Mouse (Mus musculus): ENCODE data around the gene Nosip. TPM values are rescaled to one million over a fixed set of nuclear protein-coding genes. Genes with fewer than 3 reads are reported as not detected.

Nosip gene
- total RNA-seq, 2 experiments from 2014 or later = 46.3 to 54.2 TPM

DNA sequence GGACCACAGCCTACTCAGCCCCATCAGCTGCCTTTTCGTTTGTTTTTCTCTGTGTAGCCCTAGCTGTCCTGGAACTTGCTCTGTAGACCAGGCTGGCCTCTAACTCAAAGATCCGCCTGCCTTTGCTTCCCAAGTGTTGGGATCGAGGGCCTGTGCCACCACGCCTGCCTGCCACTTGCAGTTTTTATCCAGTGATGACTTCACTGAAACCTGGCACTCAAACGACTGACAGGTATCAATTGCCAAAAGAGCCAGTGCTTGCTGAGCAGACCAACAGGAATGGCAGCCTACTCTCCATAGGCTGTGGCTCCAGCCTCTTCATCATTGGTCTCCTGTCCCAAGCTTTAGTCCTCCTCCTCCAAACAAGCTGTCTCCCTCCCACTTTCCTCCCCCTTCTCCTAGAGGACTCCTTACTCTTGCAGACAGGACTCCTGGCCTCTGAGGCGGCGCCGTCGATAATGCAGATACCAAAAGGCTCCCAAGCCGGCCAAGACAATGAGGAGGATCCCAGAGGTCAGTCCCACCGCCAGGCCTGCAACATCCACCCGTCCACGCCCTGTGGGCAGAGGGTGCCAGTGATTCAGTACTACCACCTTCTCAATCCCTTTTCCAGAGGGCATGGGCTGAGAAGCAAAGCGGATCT lies 5.8 kb upstream of the Nosip start:
- ATAC-seq (ENCODE audit: poor library complexity, severe bottlenecking) = no peak

DNA sequence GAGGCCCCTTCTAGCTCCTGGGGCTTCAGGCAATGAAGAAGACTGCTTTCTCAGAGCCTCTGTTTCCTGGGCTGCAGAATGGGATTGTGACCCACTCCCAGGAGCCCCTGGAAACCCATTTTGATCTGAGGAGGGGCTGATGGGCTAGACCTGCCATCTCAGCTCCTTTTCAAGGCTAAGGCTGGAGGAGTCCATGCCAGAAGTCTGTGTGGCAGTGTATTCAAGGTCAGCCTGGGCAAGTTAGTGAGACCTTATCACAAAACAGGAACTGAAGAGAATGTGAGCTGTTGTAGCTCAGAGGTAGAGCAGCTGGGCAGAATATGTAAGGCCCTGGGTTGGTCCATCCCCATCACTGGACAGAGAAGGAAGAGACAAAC lies 5.3 kb upstream of the Nosip start:
- ATAC-seq (ENCODE audit: poor library complexity, severe bottlenecking) = no peak

DNA sequence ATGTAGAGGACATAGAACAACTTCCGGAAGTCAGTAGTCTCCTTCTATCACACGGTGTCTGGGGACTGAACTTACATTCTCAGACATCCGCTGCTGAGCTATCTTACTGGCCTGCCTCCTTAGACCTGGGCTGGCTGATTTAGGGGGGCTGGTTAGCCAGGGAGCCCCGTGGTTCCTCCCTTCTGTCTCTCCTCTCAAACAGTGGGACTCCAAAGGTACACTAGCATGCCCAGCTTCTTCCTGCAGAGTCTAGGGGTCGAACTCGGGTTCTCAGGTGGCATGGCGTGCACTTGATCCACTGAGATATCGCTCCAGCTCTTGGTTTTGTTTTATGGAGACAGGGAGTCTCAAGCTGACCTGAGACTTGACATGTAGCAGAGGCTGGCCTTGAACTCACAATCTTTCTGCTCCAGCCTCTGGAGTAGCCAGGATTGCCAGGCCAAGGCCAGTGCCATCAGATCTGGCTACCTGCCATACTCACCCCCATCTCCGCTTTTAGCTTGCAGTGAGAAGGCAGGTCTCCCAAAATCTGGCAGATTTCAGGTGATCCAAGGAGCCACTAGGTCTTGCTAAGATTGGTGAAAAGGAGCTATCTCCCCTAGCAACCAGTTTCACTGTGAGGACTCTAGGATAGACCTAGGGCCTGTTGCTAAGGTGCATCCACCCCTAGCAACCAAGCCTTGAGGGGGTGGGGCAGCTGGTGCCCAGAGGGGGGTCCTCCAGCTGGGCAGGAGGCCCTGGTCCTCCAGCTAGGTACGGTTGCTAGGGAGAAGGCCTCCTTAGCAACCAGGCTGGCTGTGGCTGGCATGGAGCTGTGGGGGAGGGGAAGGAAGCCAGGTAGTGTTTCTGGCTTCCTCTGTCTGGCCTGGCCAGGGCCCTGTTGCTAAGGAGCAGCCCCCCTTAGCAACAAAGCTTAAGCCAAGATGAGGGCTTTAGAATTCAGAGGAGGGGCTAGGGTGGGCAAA lies 3.3 kb upstream of the Nosip start:
- no peak for ATAC-seq (ENCODE audit: poor library complexity, severe bottlenecking)

DNA sequence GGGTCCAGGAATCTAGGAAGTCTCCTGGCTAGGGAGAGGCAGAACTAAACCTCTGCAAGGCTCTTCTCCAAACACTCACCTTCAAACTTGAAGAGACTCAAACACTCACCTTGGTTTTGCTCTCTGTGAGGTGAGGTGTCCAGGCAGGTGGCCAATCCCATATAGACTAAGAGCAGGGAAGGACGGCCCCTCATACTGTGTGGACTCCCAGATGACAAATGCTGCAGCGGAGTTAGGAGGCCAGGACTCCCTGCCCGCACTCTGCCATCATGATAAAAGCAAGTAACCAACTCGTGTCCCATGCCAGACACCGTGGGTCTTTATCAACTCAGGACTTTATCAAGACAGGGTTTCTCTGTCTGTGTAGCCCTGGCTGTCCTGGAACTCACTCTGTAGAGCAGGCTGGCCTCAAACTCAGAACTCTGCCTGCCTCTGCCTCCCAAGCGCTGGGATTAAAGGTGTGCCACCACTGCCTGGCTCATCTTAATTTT lies 1.6 kb upstream of the Nosip start:
- ATAC-seq (ENCODE audit: poor library complexity, severe bottlenecking) = no peak

DNA sequence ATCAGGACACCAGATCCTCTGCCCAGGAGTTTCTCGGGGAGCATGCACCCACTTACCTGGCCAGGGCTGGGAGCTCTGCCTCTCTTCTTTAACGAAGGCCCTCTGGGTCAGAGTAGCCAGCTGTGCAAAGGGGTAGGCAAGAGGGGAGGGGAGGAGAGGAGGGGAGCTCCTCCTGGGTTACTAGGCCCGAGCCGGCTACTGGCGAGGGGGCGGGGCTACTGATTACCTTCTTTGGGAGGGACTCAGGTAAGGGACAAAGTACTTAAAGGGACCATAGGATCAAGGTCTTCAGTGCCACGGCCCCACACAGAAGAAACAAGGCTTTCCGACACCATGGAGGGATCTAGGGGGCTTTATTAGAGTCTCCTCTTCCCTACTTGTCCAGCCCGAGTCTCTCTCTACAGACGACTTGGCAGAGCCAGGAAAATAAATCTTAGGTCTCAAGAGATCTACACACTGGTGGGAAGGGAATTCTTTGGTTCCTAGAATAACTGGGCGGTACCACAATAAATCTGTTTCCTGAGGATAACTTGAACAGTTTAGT lies 625 bp upstream of the Nosip start:
- no peak for ATAC-seq (ENCODE audit: poor library complexity, severe bottlenecking)

DNA sequence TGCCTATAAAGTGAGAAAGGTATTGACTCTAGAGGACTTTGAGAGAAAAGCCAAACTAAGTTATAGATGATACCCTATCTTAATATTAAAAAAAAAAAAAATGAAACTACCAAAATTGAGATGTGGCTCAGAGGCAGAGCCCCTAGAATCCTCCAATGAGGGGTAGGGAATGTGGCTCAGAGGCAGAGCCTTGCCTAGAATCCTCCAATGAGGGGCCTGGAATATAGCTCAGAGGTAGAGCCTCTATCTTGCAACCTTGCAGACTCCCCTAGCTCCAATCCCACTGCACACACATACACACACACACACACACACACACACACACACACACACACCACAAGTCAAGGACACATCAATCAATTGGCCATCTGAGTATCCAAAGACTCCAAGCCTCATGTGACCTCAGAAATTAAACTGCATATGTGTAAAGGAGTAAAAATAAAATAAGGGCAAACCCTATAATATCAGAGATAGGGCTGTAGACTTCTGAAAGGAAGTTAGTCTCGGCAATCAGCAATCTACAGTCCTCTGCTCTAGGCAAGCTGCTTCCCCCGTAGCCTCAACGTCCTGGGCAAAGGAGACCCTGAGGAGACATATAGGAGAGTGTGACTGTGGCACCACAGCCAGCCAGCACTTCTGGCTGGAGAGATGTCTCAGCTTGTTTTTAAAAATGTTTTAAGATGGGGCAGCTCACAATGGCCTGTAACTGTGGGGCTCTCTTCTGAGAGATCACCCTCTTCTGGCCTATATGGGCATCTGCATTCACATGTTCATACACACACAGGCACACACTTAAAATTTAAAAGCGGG lies 5.2 kb downstream of the Nosip start:
- ATAC-seq (ENCODE audit: poor library complexity, severe bottlenecking) = peak; percentile 24; the same call in 1 of the 2 replicates

DNA sequence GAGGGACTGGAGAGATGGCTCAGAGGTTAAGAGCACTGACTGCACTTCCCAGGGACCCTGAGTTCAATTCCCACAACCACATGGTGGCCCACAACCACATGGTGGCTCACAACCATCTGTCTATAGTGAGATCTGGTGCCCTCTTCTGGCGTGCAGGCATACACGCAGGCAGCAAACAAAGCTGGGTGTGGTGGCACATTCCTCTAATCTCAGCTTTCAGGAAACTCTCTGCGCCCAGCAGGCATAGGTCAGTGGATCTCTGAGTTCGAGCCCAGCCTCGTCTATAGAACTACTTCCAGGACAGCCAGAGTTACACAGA lies 5.7 kb downstream of the Nosip start:
- ATAC-seq (ENCODE audit: poor library complexity, severe bottlenecking) = peak; percentile 74

DNA sequence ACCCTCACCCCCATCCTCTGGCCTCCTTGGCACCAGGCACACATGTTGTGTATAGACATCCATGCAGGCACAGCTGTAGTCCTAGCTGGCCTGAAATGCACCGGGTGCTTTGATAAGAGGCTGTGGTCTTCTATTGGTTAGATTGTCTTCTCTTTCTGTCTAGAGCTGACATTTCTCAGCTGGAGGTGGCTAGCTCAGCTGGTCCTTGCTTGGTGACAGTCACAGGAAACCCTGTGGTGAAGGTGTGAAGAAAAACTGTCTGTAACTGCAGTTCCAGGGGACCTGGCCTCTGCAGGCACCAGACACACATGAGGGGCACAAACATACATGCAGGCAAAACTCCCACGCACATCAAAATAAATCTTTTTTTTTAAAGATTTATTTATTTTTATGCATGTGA lies 7.4 kb downstream of the Nosip start:
- ATAC-seq (ENCODE audit: poor library complexity, severe bottlenecking) = peak; percentile 46; the same call in 1 of the 2 replicates

DNA sequence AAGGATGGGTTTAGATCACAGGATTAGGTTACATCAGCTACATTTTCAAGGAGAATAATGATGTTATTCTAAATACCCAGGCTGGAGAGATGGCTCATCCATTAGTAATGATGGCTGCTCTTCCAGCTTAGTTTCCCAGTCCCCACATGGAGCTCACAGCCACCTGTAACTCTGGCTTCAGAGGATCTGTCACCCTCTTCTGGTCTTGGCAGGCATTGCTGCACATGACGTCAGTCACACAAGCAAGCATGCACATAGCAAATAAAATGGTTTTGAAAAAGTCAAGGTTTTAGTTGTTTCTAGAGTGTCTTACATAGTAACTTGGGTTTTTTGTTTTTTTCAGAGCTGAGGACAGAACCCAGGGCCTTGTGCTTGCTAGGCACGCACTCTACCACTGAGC lies 10.0 kb downstream of the Nosip start:
- no peak for ATAC-seq (ENCODE audit: poor library complexity, severe bottlenecking)

DNA sequence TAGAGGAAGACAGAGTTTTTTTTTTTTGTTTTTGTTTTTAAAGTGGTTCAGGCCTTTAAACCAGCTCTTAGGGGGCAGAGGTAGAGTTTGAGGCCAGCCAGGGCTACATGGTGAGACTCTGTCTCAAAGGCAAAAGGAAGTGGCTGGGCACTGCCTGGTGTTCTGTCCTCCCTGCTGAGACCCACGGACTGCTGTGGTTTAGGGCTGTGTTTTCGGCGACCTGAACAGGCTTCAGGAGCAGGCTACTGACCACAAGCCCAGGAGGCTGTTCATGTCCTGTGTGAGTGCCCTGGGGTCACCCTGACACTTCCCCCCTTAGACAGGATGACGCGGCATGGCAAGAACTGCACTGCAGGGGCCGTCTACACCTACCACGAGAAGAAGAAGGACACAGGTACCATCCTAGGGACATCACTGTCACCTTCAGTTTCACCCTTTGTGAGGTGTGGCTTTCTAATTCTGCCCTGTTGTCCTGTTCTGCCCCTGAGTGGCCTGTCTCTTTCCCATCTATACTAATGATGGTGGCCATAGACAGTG lies 11.0 kb downstream of the Nosip start:
- ATAC-seq (ENCODE audit: poor library complexity, severe bottlenecking) = 0 out of 2 replicates have a peak, but pooled peaks have one; percentile 29

DNA sequence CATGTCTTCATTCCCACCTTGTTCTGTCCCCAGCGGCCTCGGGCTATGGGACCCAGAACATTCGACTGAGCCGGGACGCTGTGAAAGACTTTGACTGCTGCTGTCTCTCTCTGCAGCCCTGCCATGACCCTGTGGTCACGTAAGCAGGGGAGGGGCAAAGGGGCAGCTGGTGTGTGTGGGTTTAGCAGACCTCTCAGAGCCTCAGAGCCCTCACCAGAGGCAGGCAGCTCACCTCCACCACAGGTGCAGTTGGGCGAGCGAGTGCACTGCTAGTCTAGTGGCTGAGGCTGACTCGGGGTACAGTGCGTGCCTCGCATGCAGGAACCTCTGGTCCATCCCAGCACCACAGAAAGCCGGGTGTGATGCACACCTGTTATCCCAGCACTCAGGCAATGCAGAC lies 11.7 kb downstream of the Nosip start:
- ATAC-seq (ENCODE audit: poor library complexity, severe bottlenecking) = no peak

DNA sequence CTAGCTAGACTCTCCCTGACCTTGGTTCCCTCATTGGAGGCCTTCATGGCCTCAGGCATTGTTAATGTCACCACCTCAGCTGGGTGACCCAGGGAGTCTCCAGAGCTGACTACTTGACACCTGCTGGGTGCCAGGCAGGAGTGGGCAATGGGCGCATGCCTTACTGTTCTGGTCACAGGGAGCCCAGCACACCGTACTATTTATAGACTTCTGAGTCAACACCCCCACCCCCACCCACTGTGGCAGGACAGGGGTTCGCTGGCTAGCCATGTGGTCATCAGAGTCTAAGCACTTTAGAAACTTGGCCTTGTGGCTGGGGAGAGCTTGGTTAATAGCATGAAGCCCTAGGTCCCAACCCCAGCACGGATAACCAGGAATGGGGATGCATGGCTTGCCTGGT lies 13.2 kb downstream of the Nosip start:
- ATAC-seq (ENCODE audit: poor library complexity, severe bottlenecking) = no peak

DNA sequence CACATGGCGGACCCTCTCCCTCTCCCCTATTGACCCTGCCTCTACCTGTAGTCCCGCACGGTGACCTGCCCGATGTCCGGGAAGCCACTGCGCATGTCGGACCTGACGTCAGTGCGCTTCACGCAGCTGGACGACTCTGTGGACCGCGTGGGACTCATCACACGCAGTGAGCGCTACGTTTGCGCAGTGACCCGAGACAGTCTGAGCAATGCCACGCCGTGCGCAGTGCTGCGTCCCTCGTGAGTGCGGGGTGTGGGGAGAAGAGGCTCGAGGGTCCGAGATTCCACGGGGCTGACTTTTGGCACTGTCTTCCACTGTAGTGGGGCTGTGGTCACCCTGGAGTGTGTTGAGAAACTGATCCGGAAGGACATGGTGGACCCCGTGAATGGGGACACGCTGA lies 14.3 kb downstream of the Nosip start:
- ATAC-seq (ENCODE audit: poor library complexity, severe bottlenecking) = no peak

DNA sequence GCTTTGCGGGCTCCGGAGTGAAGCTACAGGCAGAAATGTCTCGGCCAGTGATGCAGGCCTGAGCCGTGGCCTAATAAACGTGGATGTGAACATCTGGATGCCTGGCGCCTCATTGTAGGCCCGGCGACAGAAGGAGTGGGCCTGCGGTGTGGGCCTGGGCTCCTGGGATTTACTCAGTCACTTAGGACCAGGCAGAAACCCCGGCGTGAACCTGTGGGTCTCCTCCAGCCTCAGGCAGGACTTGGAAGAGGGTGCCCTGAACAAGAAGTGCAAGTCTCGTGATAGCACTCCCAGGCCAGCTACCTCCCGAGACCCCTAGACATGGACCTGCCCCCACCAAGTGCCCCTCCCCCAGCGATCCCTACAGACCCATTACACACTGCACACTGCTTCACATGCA lies 15.1 kb downstream of the Nosip start:
- no peak for ATAC-seq (ENCODE audit: poor library complexity, severe bottlenecking)

DNA sequence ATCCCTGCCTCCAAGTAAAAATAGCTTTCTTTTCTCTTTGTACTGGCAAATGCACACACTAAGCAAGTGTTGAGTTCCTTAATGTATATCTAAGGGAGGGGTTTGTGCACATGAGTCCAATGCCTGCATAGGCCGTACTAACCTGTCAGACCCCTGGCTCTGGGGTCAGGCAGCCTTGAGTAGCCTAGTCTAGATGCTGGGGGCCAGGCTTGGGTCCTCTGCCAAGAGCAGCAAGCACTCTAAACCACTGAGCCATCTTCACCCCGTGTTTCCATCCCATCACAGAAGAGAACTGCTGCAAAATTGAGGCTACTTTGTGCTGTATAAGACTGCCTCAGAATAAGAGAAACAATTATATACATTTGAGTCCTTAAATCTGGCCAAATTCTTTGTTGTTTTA lies 15.6 kb downstream of the Nosip start:
- ATAC-seq (ENCODE audit: poor library complexity, severe bottlenecking) = no peak

DNA sequence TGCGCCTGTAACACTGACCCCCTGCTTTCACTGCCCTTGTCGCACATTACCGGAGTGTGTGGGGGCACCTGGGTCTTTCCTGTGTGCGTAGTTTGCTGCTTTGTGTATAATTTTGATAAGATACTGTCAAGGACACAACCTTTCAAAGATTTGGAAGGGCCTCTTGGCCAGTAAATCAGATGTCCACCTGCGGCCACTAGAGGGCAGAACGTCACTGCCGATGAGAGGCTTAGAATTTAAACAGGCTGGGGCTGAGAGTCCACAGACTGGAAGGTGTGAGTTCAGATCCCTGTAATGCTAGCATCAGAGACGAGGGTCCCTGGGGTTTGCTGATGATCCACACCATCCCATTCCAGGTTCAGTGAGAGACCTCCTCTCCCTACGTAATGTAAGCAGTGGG lies 16.3 kb downstream of the Nosip start:
- ATAC-seq (ENCODE audit: poor library complexity, severe bottlenecking) = peak; percentile 33; the same call in 1 of the 2 replicates

DNA sequence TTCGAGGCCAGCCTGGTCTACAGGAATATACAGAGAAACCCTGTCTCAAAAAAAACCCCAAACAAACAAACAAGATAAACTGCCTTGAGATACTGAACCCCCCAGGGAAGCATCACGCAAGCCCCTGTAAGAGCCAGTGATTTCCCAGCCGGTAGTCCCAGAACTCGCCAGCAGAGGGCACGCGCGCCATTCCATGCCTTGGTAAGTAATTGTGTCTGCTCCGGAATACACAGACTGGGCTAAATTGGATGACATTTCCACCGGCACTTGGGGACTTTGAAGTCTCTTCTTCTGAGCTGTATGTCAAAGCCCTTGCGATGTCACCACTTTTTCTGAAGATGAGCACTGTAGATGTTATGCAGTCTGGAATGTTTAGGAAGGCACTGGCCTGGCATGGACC lies 17.6 kb downstream of the Nosip start:
- peak; percentile 56 for ATAC-seq (ENCODE audit: poor library complexity, severe bottlenecking)

DNA sequence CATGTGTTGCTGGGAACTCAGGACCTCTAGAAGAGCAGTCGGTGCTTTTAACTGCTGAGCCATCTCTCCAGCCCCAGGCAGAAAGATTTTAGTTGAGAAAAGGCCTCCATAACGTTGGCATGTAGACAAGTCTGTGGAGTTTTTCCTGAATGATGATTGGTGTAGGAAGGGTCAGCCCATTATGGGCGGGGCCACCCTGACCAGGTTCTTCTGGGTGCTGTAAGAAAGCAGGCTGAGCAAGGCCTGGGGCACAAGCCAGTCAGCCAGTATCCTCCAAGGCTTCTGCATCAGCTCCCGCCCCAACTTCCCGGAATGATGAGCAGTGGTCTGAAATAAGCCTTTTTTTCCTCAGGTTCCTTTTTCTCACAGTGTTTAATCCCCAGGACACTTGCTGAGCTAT lies 18.8 kb downstream of the Nosip start:
- no peak for ATAC-seq (ENCODE audit: poor library complexity, severe bottlenecking)

DNA sequence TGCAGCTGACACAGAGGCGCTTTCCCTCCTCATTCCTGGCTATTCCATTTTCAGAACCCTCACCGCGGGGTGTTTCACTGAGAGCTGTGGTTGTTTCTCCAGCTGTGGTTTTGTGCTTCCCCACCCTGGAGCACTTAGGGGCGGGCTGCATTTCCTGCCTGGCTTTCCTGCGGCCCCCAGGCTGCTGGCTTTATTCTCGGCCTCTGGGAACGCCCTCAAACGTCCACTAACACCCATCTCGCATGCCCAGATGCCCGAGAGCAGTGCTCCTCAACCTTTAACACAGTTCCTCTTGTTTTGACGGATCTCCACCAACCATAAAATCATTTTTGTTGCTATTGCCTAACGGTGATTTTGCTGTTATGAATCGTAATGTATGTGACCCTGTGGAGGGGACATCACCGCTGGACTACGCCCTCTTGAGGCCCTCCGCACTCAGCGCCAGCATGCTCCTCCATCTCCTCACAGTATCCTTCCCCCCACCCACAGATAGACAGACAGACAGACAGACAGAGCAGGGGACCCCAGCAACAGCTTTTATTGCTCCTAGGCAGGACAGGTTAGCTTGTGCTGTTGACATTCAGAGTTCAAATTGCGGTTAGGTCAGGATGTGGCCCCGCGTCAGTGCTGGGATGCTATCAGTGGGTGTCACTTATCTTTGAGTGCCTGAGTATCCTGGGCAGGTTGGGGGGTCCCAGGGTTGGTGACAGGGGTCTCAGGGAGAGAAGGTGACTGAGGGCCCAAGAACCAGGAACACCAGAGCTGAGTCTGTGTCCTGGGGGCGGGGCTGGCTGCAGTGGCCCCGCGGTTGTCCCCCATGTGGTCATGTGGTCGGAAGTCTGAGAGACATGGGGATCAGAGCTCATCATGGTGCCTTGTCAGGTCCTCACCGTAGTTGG lies 20.4 kb downstream of the Nosip start:
- peak; percentile 78 for ATAC-seq (ENCODE audit: poor library complexity, severe bottlenecking)
